Mouse (Mus musculus): ENCODE results near the gene Slc1a7.

DNA sequence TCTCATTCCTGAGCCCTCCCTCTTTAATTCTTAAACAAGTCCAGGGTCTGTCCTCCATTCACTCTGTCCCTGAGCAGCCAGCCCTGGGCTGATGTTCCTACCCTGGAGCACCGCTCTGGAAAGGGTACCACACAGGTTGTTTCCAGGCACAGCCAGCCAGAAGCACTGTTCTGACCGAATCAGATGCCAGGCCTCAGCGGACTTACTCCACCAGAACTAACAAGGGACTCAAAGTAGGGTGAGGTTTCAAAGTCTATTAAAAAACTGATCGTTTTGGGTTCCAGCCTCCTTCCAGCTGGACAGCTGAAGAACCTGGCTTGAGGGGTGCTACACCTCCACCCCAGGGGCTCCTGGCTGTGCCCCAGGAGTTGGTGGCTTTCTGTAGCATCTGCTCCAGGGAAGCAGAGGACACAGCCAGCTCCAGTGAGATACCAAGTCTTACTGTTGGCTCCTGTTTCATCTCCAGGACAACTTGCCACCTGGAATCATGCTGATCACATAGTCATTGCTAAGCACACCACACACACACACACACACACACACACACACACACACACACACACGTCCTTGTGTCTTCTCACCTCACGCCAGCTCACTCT lies 12.0 kb downstream of the Slc1a7 start:
- TF ChIP-seq CTCF (IDR thresholded peaks at IDR 0.05; ENCODE audit: low read depth, low read length) (no peak), POLR2A (IDR thresholded peaks at IDR 0.05; ENCODE audit: extremely low read depth, insufficient read depth, low read length) (no peak)

All from liver, adult 2 months (tissue).